Mouse (Mus musculus) ES-E14 (cell line): ENCODE data around the gene Plxna2.

Source experiments
- HCFC1 ChIP-seq: IDR thresholded peaks from 2 replicates; pipeline ENCODE4 v1.6.1; 2012; ENCODE audit warnings: low read length, inconsistent platforms, borderline replicate concordance; ENCODE audit not compliant: insufficient read depth
- MAFK ChIP-seq: IDR thresholded peaks from 2 replicates; pipeline ENCODE4 v1.6.1; 2014; ENCODE audit warnings: mild to moderate bottlenecking, low read depth, low read length, inconsistent platforms; ENCODE audit not compliant: insufficient read depth
- ZC3H11A ChIP-seq: IDR thresholded peaks from 2 replicates; pipeline ENCODE4 v1.6.1; 2012; ENCODE audit warnings: low read depth, mild to moderate bottlenecking, inconsistent platforms, low read length, borderline replicate concordance
- ZNF384 ChIP-seq: IDR thresholded peaks from 2 replicates; pipeline ENCODE4 v1.6.1; 2012; ENCODE audit warnings: low read depth, low read length, inconsistent platforms

- TF ChIP-seq ZC3H11A = no peak
- TF ChIP-seq MAFK = no peak
- TF ChIP-seq ZNF384 = no peak
- no peak for TF ChIP-seq HCFC1
Measured at GRCm38 (mm10) chr1:194658459-194659160, 40.6 kb downstream of the Plxna2 start.
